Comparison of ENCODE assay signal across 16 mouse cellular contexts in genomic region chr15:26276608-26277007, GRCm38 (mm10). TPM values are rescaled to one million over a fixed set of nuclear protein-coding genes. Genes with fewer than 3 reads are reported as not detected.
"Had no signal": no experiment of that assay in that cellular context is flagged by ENCODE, and none has a peak within 500 bp of the region (broad histone marks: within the 10 kb centered on the region; RNA-seq: fewer than 3 reads in every experiment).

No protein-coding gene starts in this region.

- H3K36me3 ChIP-seq: limb, embryonic 10.5 days; liver, embryonic 15.5 days; midbrain, embryonic 13.5 days; neural tube, embryonic 12.5 days had no signal

- H3K9ac ChIP-seq: liver, embryonic 15.5 days; midbrain, embryonic 13.5 days; neural tube, embryonic 12.5 days had no signal

- H3K4me2 ChIP-seq: liver, embryonic 11.5 days; liver, embryonic 15.5 days; midbrain, embryonic 13.5 days; neural tube, embryonic 12.5 days had no signal

- H3K27me3 ChIP-seq: liver, embryonic 15.5 days; midbrain, embryonic 13.5 days; neural tube, embryonic 12.5 days had no signal

- H3K9me3 ChIP-seq: limb, embryonic 10.5 days; liver, embryonic 15.5 days; midbrain, embryonic 13.5 days; neural tube, embryonic 12.5 days had no signal

- H3K4me1 ChIP-seq: limb, embryonic 10.5 days; liver, embryonic 15.5 days; neural tube, embryonic 12.5 days had no signal

- DNase-seq: kidney, adult 2 months; kidney, postnatal 25 days; lung, postnatal 10 days; right cerebral cortex, adult 18-20 months; right cerebral cortex, postnatal 25 days; thymus, postnatal 36 days had no signal

- H3K27ac ChIP-seq: left cerebral cortex, adult 2 months; limb, embryonic 10.5 days; liver, embryonic 15.5 days; midbrain, embryonic 13.5 days; neural tube, embryonic 12.5 days had no signal

- H3K4me3 ChIP-seq: left cerebral cortex, adult 2 months; limb, embryonic 10.5 days; liver, embryonic 15.5 days; midbrain, embryonic 13.5 days; myocyte; neural tube, embryonic 12.5 days had no signal

- ATAC-seq: intestine, embryonic 16.5 days had no signal

RNA-seq across cellular contexts. Expression of gene March11, which starts 32.2 kb away (rescaled TPM):
- polyA plus RNA-seq: liver, embryonic 15.5 days; small intestine, adult 2 months; thymus, postnatal 0 days had no signal
